Mouse (Mus musculus) embryonic facial prominence, embryonic 10.5 days (tissue): ENCODE data around the gene Utrn. TPM values are rescaled to one million over a fixed set of nuclear protein-coding genes. Genes with fewer than 3 reads are reported as not detected.
A peak's percentile ranks its signal among the peaks of the same experiment; 100 is the strongest.

Experiments used
- DNase-seq: peaks from one replicate; pipeline ENCODE4 v3.0.0-alpha.2; 2017; ENCODE audit warnings: low spot score
- H3K27ac ChIP-seq: fragments of 300-500 bp; sonication (generic); replicated peaks from 2 replicates; pipeline ENCODE4 v1.5.1; 2016; ENCODE audit warnings: mild to moderate bottlenecking
- H3K27me3 ChIP-seq: fragments of 300-500 bp; sonication (generic); replicated peaks from 2 replicates; pipeline ENCODE4 v1.6.1; 2016; ENCODE audit warnings: low read depth, mild to moderate bottlenecking; ENCODE audit not compliant: poor library complexity, severe bottlenecking
- H3K36me3 ChIP-seq: fragments of 300-500 bp; sonication (generic); replicated peaks from 2 replicates; pipeline ENCODE4 v1.6.1; 2016; ENCODE audit warnings: mild to moderate bottlenecking, moderate library complexity
- H3K4me1 ChIP-seq: fragments of 300-500 bp; sonication (generic); 2 replicates; pipeline ENCODE4 v1.6.1; 2016
- H3K4me3 ChIP-seq: fragments of 300-500 bp; sonication (generic); 2 replicates; pipeline ENCODE4 v1.5.1; 2016; ENCODE audit warnings: mild to moderate bottlenecking, moderate library complexity
- H3K9me3 ChIP-seq: fragments of 300-500 bp; sonication (generic); 2 replicates; pipeline ENCODE4 v1.6.1; 2016; ENCODE audit warnings: mild to moderate bottlenecking
- WGBS: fragments of 180-500 bp; shearing (Covaris S2); methylation state at CpG from one replicate; pipeline ENCODE4 v1.1.7; 2016; 5-methylcytosine and 5-hydroxymethylcytosine counted together
- polyA plus RNA-seq: library from polyadenylated mRNA; unstranded; fragments of >200 nt; fragmentation: Nextera tagmentation; extraction: Ambion mirVana; gene quantifications from 2 replicates; pipeline ENCODE4 v1.2.1, GENCODE M21; 2016

The Utrn gene
- polyA plus RNA-seq, 1 experiment from 2014 or later, result 63.8 TPM

- peaks cover 15% of the 10 kb centered on the region for H3K4me1 ChIP-seq
- H3K27ac ChIP-seq, result peak overlapping the region; percentile 96
- peak overlapping the region; percentile 79 for H3K4me3 ChIP-seq
- H3K27me3 ChIP-seq, result no peaks in the 10 kb centered on the region
- peak; percentile 63 for DNase-seq
- no peaks in the 10 kb centered on the region for H3K36me3 ChIP-seq
- H3K9me3 ChIP-seq, result no peaks in the 10 kb centered on the region
- WGBS, result 3% methylated on average over 28 of the region's 28 CpGs
Observed at GRCm38 (mm10) chr10:12866971-12867732, 2.0 kb downstream of the Utrn start.

GRCm38 (mm10) chr10:12865201-12865600 lies 4.0 kb downstream of the Utrn start:
- Histone ChIP-seq H3K27ac (no peak overlapping the region), H3K36me3 (peaks cover 17% of the 10 kb centered on the region), H3K4me3 (no peak overlapping the region), H3K4me1 (peaks cover 15% of the 10 kb centered on the region), H3K9me3 (no peaks in the 10 kb centered on the region), H3K27me3 (no peaks in the 10 kb centered on the region)
- 94% methylated on average over 6 of the region's 6 CpGs for WGBS
- DNase-seq, result no peak

- Histone ChIP-seq H3K27ac (no peak overlapping the region), H3K9me3 (no peaks in the 10 kb centered on the region), H3K36me3 (peaks cover 28% of the 10 kb centered on the region), H3K27me3 (no peaks in the 10 kb centered on the region), H3K4me3 (no peak overlapping the region), H3K4me1 (peaks cover 15% of the 10 kb centered on the region)
- no peak for DNase-seq
- 95% methylated on average over 9 of the region's 9 CpGs for WGBS
Observed at GRCm38 (mm10) chr10:12863581-12863980, 5.6 kb downstream of the Utrn start.

- peaks cover 28% of the 10 kb centered on the region for H3K36me3 ChIP-seq
- H3K4me3 ChIP-seq, result no peak overlapping the region
- H3K4me1 ChIP-seq, result peaks cover 7% of the 10 kb centered on the region
- 91% methylated on average over 8 of the region's 8 CpGs for WGBS
- no peaks in the 10 kb centered on the region for H3K27me3 ChIP-seq
- no peak overlapping the region for H3K27ac ChIP-seq
- DNase-seq, result no peak
- no peaks in the 10 kb centered on the region for H3K9me3 ChIP-seq
Observed at GRCm38 (mm10) chr10:12862047-12862446, 7.1 kb downstream of the Utrn start.

GRCm38 (mm10) chr10:12861381-12861780 lies 7.8 kb downstream of the Utrn start:
- 80% methylated on average over 2 of the region's 2 CpGs for WGBS
- H3K36me3 ChIP-seq, result peaks cover 28% of the 10 kb centered on the region
- H3K27me3 ChIP-seq, result no peaks in the 10 kb centered on the region

GRCm38 (mm10) chr10:12860765-12861164 lies 8.4 kb downstream of the Utrn start:
- Histone ChIP-seq H3K27ac (no peak overlapping the region), H3K4me1 (no peaks in the 10 kb centered on the region), H3K27me3 (no peaks in the 10 kb centered on the region), H3K4me3 (no peak overlapping the region), H3K9me3 (no peaks in the 10 kb centered on the region), H3K36me3 (peaks cover 33% of the 10 kb centered on the region)
- no peak for DNase-seq
- 93% methylated on average over 4 of the region's 4 CpGs for WGBS

More at GRCm38 (mm10) chr10:12861381-12861780, 7.8 kb downstream of the Utrn start:
- DNase-seq, result no peak
- no peak overlapping the region for H3K27ac ChIP-seq
- H3K4me3 ChIP-seq, result no peak overlapping the region
- no peaks in the 10 kb centered on the region for H3K9me3 ChIP-seq
- H3K4me1 ChIP-seq, result peaks cover under 1% of the 10 kb centered on the region; the same call in 1 of the 2 replicates

- no peak for DNase-seq
- Histone ChIP-seq H3K27ac (no peak overlapping the region), H3K36me3 (peaks cover 36% of the 10 kb centered on the region), H3K4me1 (no peaks in the 10 kb centered on the region), H3K4me3 (no peak overlapping the region), H3K27me3 (no peaks in the 10 kb centered on the region), H3K9me3 (no peaks in the 10 kb centered on the region)
- 88% methylated on average over 7 of the region's 7 CpGs for WGBS
Observed at GRCm38 (mm10) chr10:12860331-12860730, 8.8 kb downstream of the Utrn start.

GRCm38 (mm10) chr10:12858017-12858416 lies 11.1 kb downstream of the Utrn start:
- Histone ChIP-seq H3K27ac (no peak overlapping the region), H3K36me3 (peaks cover 36% of the 10 kb centered on the region), H3K9me3 (no peaks in the 10 kb centered on the region), H3K27me3 (no peaks in the 10 kb centered on the region), H3K4me3 (no peak overlapping the region), H3K4me1 (peaks cover 13% of the 10 kb centered on the region)
- DNase-seq, result no peak
- WGBS, result 82% methylated on average over 5 of the region's 5 CpGs

GRCm38 (mm10) chr10:12854298-12854697 lies 14.9 kb downstream of the Utrn start:
- Histone ChIP-seq H3K9me3 (no peaks in the 10 kb centered on the region), H3K4me3 (no peak overlapping the region), H3K4me1 (peaks cover 23% of the 10 kb centered on the region), H3K27ac (0 out of 2 replicates have a peak overlapping the region, but pooled peaks have one; percentile 3), H3K36me3 (peaks cover 13% of the 10 kb centered on the region), H3K27me3 (no peaks in the 10 kb centered on the region)
- 93% methylated on average over 6 of the region's 6 CpGs for WGBS
- no peak for DNase-seq

- Histone ChIP-seq H3K36me3 (peaks cover 11% of the 10 kb centered on the region), H3K4me1 (peaks cover 29% of the 10 kb centered on the region), H3K27me3 (no peaks in the 10 kb centered on the region), H3K9me3 (no peaks in the 10 kb centered on the region), H3K4me3 (no peak overlapping the region), H3K27ac (0 out of 2 replicates have a peak overlapping the region, but pooled peaks have one; percentile 3)
- WGBS, result 72% methylated on average over 6 of the region's 6 CpGs
- DNase-seq, result no peak
Observed at GRCm38 (mm10) chr10:12853776-12854175, 15.4 kb downstream of the Utrn start.

- H3K36me3 ChIP-seq, result peaks cover 13% of the 10 kb centered on the region
- H3K9me3 ChIP-seq, result no peaks in the 10 kb centered on the region
- no peak overlapping the region for H3K27ac ChIP-seq
- no peak for DNase-seq
- 68% methylated on average over 7 of the region's 7 CpGs for WGBS
- H3K4me3 ChIP-seq, result no peak overlapping the region
- peaks cover 34% of the 10 kb centered on the region for H3K4me1 ChIP-seq
- no peaks in the 10 kb centered on the region for H3K27me3 ChIP-seq
Observed at GRCm38 (mm10) chr10:12853196-12853620, 16.0 kb downstream of the Utrn start.

GRCm38 (mm10) chr10:12852416-12853195 lies 16.6 kb downstream of the Utrn start:
- Histone ChIP-seq H3K27ac (no peak overlapping the region), H3K27me3 (no peaks in the 10 kb centered on the region), H3K4me1 (peaks cover 36% of the 10 kb centered on the region), H3K9me3 (0 out of 2 replicates have a peak, but pooled peaks cover 3% of the 10 kb centered on the region), H3K36me3 (peaks cover 19% of the 10 kb centered on the region), H3K4me3 (no peak overlapping the region)
- no peak for DNase-seq
- 86% methylated on average over 15 of the region's 15 CpGs for WGBS
